Mouse (Mus musculus): Measurements from ENCODE around the gene Sh2d5.

Gene Sh2d5

GRCm38 (mm10) chr4:138250088-138250960 is at the start of gene Sh2d5, which contains the start of gene Kif17:
Sh2d5 (plus strand) TSS chr4:138250403.
Kif17 (plus strand) TSS chr4:138250435.
- peak; percentile 88 for DNase-seq (ENCODE audit: low read depth)

GRCm38 (mm10) chr4:138200769-138201168 is 49.4 kb upstream of the Sh2d5 start:
- DNase-seq (ENCODE audit: low read depth), result no peak

GRCm38 (mm10) chr4:138201696-138202095 is 48.5 kb upstream of the Sh2d5 start:
- DNase-seq (ENCODE audit: low read depth), result no peak

- DNase-seq (ENCODE audit: low read depth), result no peak
These were observed 40.1 kb upstream of the Sh2d5 start for GRCm38 (mm10) chr4:138210116-138210515.

GRCm38 (mm10) chr4:138213861-138214260 is 36.3 kb upstream of the Sh2d5 start:
- no peak for DNase-seq (ENCODE audit: low read depth)

DNA sequence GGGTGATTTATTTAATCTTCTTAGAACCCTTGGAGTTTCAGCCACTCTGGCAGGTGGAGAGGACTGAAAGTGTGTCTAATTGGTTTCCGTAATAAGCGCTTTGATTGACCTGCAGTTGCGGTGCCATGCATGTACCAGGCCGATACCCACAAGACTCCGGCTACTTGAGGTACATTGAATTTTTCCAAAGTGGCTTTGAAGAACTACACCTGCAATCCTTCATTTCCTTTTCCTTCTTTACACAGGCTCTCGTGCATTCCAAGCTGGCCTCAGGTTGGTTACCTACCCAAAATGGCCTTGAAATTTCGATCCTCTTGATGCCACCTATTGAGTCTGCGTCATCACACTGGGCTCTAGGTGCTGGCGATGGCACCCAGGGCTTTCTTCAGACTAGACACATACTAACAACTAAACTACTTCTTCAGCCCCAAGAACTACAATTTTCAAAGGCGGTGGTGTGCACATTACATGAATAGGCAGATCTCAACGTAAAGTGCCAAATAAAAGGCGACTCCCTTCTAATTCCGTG is 34.5 kb upstream of the Sh2d5 start:
- no peak for DNase-seq (ENCODE audit: low read depth)

DNA sequence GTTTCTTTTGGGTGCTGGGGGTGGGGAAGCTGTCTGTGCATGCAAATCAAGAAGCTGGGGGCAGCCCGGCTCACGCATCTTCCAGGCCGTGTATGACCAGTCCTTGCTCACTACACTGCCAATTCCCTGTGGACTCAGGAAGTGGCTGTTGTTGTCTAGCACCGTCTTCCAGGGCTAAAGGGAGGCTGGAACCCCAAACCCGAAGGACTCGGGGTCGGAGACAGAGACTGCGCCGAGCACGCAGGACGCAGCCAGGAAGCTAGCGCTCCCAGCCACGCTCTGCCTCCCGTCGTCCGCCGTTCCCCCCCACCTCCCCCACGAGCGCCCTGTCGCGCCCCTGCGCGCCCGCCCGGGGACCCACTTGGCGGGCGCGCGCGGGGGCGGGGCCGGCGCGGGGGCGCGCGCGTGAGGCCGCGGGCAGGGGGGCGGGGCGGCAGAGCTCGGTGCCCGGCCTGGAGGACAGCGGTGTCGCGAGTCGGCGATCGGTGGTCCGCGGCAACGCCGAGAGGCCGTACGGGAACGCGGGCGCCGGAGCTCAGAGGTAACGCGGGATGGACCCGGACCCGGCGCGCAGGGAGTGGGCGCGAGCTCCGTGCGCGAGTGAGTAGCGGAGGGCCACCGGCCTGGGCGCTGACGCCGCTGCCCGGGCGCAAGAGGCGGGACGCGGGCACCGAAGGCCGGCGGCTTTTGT is 33.9 kb upstream of the Sh2d5 start, which contains the start of gene Hp1bp3:
TSS of gene Hp1bp3 (plus strand) at position 97 of the 691 bp plus-strand sequence.
- peak; percentile 80 for DNase-seq (ENCODE audit: low read depth)

GRCm38 (mm10) chr4:138216891-138217392 is 33.3 kb upstream of the Sh2d5 start:
- DNase-seq (ENCODE audit: low read depth), result peak; percentile 98

GRCm38 (mm10) chr4:138217441-138217840 is 32.8 kb upstream of the Sh2d5 start:
- peak; percentile 63 for DNase-seq (ENCODE audit: low read depth)

- DNase-seq (ENCODE audit: low read depth), result peak; percentile 67
These were observed 32.1 kb upstream of the Sh2d5 start for GRCm38 (mm10) chr4:138217951-138218685.

- peak; percentile 65 for DNase-seq (ENCODE audit: low read depth)
These were observed 30.9 kb upstream of the Sh2d5 start for GRCm38 (mm10) chr4:138219331-138219730.

GRCm38 (mm10) chr4:138220761-138221160 is 29.4 kb upstream of the Sh2d5 start:
- peak; percentile 33 for DNase-seq (ENCODE audit: low read depth)

DNA sequence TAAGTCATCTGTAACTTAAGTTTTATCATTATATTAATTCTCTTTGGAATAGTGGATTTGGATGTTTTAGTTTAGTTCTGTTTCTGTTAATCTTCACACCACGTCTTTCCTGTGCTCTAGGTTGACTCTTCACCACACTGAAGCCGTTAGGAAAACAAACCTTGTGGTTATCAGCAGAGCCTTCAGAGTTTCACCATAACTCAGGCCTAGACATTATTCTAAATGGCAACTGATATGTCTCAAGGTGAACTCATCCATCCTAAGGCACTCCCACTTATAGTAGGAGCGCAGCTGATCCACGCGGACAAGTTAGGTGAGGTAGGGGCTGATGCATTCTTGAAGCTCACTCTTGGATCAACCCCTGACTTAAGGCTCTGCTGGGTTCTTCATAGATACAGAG is 28.8 kb upstream of the Sh2d5 start:
- peak; percentile 51 for DNase-seq (ENCODE audit: low read depth)

DNA sequence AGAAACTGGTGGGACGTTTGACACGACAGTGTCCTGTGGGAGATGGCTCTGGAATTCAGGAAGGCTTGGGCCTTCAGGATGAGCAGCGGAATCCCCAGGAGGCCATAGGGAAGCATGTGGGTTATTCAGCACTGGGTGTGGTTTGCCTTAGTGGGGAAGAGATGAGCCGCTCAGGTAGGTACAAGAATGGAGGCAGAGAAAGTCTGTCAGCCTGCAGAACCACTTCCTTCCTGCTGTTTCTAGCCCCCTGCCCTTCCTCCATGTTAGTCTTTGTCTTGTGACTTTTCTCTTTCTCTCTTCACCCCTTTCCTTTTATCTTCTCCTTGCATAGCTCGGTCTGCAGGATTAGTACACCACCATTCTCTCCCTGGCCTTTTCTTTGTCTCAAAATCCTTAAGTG is 27.8 kb upstream of the Sh2d5 start:
- peak; percentile 61 for DNase-seq (ENCODE audit: low read depth)

DNA sequence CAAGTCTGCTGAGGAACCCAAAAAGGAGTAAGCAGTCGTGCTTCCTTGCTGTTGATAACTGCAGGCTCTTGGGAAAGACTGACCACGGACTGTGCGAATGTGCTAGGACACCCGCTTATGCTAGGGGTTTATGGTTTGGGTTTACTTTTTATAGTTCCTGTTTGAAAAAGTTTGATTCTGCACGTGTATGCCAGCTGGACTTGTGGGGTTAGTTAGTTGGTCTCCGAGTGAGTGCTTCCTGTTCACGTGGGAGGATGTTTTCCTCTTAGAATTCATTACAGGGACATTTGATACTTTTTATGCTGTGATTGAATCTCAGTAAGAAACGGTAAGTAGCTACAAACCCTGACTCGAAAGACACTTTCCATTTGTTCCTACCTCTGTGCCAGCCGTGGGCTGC is 26.6 kb upstream of the Sh2d5 start:
- peak; percentile 53 for DNase-seq (ENCODE audit: low read depth)

DNA sequence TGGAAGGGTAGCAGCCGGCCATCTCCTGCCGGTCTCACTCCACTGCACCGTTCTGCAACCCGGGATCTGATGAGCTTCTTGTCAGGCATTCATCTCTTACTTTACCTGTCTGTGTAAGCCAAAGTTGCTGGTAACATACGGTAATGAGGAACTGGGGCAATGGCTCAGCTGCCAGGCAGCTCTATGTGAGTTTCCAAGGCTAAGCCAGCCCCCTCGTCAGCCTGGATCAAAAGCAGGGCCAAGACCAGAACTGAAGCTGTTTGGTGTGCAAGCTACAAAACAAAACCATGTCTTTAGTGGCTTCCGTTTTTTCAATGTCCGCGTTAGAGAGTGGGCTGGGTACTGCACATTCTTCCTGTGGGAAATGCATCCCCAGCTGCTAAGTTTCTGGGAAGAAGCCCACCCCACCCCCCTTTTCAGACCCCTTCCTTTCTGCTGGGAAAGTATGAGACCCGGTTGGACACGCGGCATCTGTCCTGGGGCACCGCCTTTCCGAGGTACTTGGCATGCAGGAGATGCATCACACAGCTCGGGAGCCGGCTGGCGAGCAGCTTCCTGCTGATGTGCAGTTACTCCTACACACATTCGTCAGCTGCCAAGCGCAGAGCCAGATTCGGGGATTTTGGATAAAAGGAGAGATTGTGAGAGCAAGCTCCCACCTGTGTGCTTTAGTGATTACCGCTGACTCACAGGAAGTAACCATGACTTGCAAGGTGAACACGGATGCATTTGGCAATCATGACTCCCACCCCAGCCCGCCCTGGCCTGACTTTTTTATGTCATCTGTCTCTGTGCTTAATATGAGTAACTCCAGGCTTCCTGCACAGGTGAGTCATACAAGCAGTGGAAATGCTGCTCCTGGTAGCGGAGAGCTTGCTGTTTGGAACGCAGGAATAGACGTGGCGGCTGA is 3.2 kb upstream of the Sh2d5 start:
- DNase-seq (ENCODE audit: low read depth), result no peak

- DNase-seq (ENCODE audit: low read depth), result peak; percentile 54
These were observed 1.6 kb downstream of the Sh2d5 start for GRCm38 (mm10) chr4:138251819-138252218.

DNA sequence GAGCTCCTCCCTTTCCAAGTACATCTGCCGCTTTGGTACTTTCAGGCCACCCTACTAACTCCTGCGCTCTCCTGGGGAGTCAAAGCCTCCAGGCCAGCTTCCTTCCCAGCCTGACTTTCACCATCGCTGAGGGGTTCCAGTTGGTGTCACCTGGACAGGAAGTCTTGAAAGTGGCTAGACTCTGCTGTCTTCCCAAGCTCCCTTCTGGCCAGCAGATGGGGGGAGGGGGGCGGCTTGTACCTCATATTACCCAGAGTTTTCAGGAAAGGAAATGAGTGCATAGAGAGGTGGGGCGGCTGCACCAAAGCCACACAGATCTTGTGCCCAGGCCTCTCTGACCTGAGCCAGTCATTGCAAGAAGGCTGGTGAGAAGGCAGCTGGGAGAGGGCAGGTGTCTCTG is 2.0 kb downstream of the Sh2d5 start:
- no peak for DNase-seq (ENCODE audit: low read depth)

DNA sequence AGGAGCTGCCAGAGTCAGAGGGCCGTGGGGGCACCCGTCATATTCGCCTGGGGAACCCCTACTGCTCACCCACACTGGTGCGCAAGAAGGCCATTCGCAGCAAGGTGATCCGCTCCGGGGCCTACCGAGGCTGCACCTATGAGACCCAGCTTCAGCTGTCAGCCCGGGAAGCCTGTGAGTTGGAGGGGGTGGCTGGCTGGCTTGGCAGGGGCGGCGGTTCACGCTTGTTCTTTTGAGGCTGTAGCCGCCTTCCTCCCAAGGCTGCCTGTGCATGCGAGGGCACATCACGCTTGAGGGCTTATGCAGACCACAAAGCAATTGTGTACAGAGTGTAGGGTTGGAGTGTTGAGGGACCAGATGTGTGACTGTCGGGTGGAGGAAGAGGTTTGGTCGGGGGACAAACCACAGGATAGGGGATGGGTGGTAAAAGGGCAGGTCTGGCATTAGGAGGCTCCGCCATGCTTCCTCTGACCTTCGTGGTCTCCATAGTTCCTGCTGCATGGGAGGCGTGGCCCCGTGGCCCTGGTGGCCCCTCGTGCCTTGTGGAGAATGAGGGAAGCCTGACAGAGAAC is 7.0 kb downstream of the Sh2d5 start:
- DNase-seq (ENCODE audit: low read depth), result peak; percentile 27

DNA sequence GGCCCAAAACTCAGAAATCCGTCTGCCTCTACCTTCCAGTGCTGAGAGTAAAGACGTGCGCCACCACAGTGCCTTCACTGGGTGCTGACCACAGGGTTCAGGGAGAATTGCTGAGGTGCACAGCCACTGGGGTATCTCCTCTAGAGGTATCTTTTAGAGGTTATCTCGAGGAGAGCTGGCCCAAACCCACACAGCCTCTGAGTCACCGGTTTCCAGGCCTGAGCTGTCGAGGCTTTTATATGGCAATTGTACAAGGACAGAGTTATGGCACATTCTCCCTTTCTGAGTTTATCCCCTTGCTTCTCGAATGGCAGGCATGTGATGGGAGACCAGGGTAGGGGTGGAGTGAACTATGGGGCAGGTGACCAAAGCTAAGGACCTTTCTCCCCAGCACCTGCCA is 8.5 kb downstream of the Sh2d5 start:
- no peak for DNase-seq (ENCODE audit: low read depth)
